Mouse (Mus musculus) thymus, postnatal 0 days (tissue): ENCODE measurements around the gene Gm29427. TPM values are rescaled to one million over a fixed set of nuclear protein-coding genes. Genes with fewer than 3 reads are reported as not detected.
A peak's percentile ranks its signal among the peaks of the same experiment; 100 is the strongest.

Source experiments
- DNase-seq: peaks from one replicate; pipeline ENCODE4 v3.0.0-alpha.2; 2015; ENCODE audit warnings: low spot score
- polyA plus RNA-seq: library from polyadenylated mRNA; unstranded; fragments of >200 nt; fragmentation: Nextera tagmentation; extraction: Ambion mirVana; gene quantifications from 2 replicates; pipeline ENCODE4 v1.2.1, GENCODE M21; 2015

Gm29427 gene
- polyA plus RNA-seq, 1 experiment from 2014 or later, result not detected

DNA sequence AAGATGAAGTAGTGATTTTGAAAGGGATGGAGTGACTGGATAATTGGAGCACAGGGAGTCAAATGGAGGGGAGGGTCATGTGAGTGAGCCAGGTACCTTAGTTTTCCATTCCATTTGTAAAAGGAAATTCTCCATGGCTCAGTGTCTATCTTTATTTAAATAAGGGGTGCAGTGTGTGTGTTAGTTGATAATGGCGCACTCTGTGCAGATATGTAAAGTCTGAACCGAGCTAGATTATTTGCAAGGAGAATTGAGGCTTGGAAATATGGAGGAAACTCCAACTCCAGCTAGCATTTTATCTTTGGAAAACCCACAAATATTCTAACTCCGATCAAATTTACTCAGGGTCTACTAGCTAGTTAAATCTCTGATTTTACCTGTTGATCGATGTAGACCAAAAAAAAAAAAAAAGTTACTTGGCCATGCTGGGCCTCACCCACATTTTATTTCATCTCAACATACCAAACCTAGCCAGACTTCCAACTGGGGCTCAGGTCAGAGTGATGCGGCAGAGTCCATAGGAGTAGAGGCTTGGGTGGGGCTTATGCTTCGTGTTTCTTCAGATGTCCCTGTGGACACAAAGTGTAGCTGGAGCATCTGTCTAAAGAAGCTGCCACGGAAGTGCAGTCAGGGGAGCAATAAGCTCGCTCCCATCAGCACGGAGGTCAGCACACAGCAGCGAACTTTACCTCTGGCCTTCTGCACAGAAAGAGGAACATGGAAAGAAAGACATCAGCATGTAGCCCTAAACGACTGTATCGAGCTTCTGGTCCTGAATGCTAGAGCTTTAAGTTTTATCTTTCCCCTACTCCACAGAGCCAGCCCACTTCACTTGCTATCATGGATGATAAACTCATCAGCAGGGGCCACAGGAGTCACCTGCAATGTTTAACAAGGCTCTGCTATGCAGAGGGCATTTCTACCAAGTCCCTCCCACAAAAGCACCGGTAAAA is 17.4 kb upstream of the Gm29427 start:
- DNase-seq, result no peak

DNA sequence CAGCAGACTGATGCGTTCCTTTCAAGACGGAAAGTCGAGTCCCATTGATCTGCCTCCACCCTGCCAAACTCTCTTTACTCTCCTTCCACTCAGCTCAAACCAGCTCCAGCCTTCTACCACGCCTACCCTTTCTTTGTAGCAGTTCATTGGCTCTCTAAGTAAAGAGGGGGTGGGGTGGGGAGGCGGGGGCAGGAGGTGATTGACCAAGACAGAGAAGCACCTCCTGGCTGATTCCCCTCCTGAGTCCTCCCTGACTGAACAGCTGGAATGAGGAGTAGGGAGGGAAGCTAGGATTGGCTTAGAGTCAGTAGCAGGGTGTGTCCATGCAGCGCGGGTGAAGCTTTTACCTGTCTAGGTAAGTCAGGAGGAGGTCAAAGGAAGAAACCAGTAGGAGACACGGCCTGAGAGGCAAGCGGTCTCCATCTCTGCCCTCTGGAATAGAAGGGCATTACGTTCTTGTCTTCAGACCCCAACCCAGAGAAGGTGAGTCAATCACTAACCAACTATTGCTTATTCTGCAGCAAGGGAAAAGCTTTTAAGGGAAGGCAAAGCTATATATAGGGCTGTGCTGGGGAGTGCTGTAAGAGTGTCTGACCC is 16.2 kb upstream of the Gm29427 start, which contains the start of gene AA986860:
Gene AA986860, plus strand, starts transcription at position 236 of the 597 bp plus-strand sequence.
- DNase-seq, result peak; percentile 14

DNA sequence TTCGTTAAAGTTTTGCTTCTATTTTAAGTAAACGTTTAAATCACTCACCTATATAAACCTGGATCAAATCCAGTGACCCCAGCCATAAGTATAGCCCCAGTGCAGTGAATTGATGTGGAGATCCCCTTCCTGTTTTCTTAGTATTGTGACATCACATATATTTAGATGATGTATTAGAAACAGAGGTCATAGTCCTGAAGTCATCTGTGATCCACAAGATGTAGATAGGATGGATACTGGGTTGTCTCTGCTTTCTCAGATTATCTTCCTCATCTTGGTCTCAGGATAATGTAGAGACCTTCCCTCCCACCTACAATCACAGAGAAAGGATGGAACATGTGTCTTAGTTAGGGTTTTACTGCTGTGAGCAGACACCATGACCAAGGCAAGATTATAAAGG is 13.6 kb upstream of the Gm29427 start, which contains the start of gene Pfkfb2:
Gene Pfkfb2, minus strand, starts transcription at position 101 of the 400 bp plus-strand sequence.
- no peak for DNase-seq

DNA sequence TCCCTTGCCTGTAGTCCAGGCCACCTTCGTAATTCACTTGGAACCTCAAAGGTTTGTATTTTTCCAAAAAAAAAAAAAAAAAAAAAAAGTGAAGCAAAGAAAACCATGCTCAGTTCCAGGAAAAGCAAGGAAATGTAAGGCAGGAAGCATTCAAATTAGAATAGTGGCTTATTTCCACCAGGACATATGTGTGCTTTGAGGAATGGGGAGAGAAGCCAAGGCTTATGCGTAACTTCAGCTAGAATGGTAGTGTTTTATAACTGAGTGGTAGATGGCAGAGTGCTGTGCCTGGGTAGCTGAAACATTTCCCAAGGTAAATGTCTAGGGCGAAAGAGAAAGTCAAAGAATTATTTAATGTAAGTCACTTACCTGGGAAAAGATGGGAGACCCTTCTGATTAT is 13.1 kb upstream of the Gm29427 start:
- DNase-seq, result no peak

DNA sequence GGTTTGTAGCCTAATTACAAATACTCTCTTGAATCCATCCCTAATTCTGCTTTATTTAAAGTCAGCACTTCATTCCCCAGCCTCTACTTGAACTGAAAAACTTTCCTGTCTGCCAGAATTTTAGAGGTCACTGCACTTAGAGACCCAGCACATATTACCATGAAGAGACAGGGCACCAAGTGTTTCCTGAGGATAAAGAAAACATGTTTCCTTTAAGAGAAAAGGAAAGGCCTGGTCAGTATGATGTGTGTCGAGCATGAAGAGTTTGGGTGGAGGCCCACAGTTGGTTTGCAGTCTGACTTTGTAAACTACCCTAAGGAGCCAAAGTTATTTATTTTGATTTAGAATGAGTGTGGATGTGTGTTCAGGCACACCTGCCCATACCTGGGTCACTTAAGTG is 12.5 kb upstream of the Gm29427 start:
- no peak for DNase-seq

- no peak for DNase-seq
Observed at GRCm38 (mm10) chr1:130726396-130726795, 10.8 kb upstream of the Gm29427 start.

- DNase-seq, result no peak
Observed at GRCm38 (mm10) chr1:130724206-130724605, 8.6 kb upstream of the Gm29427 start.

DNA sequence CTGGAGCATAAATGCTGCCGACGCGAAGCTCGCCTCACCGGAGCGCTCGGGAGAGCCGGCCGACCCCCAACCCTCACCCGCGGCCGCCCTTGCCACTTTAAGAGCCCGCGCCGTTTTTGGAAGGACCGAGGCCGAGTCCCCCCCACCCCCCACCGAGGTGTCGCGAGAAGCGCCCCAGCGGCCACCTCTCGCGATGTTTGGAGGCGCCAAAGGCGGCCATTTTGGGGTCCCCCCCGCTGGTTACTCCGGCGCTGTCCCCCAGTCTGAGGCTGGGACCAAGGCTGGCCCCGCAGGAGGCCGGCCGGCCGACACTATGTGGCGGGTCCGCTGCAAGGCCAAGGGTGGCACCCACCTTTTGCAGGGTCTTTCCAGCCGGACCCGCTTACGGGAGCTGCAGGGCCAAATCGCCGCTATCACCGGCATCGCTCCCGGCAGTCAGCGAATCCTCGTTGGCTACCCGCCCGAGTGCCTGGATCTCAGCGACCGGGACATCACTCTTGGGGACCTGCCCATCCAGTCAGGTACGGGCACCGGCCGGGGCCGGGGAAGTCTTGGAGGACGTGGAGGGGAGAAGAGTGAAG is 1.8 kb upstream of the Gm29427 start, which contains the start of gene Yod1:
Gene Yod1, plus strand, starts transcription at position 37 of the 581 bp plus-strand sequence.
- DNase-seq, result peak; percentile 94

GRCm38 (mm10) chr1:130716513-130717290 is 1.1 kb upstream of the Gm29427 start:
- peak; percentile 29 for DNase-seq

- DNase-seq, result no peak
Observed at GRCm38 (mm10) chr1:130716218-130716512, 566 bp upstream of the Gm29427 start.

DNA sequence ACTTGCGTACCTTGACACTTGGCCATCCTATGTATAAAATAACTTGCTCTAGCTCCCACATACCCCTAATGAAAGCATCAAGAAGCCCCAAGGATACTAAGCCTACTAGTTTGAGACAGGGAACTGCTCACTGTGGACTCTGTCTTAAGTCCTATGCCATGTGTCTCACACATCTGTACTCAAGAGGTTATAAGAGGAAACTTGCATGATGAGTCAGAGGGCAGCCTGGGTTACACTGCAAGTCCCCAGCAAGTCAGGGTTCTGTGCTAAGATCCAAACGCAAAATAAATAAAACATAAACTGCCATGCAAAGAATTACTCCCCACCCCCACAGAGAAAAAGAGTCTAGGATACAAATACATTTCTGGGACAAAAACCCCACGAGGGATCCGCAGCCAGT is 1.6 kb downstream of the Gm29427 start:
- no peak for DNase-seq

DNA sequence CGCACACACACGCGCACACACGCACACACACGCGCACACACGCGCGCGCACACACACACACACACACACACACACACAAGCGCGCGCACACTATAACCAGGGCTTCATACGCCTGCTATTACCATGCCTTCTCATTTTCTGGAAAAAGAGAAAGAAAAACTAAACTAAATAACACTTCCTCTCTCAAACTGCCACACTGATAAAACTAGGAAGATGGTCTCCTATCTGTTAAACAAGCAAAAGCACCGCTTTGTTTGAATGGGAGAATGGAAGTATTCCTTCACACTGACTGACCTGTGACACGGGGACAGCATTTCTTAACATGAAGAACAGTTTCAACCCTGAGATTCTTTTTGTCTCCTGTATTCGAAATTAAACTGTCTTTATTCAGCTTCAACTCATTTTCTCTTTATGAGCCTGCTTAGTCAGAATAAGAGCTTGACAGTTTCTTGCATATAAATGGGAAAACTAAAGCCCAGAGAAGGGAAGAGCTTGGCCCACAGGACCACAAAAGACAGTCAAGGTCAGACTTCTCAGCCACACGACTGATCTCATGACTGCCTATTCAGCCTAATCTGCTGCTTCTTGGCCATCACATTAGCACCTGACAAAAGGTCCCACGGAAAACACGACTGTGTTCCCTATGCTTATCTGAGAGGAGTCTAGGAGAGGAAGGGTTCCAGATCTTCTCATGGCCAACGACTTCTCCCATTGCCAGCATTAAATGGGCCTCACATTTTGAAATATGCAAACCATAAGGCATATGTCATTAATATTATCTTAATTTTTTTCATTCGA is 5.1 kb downstream of the Gm29427 start:
- DNase-seq, result no peak

- no peak for DNase-seq
Observed at GRCm38 (mm10) chr1:130703613-130704012, 12.0 kb downstream of the Gm29427 start.

DNA sequence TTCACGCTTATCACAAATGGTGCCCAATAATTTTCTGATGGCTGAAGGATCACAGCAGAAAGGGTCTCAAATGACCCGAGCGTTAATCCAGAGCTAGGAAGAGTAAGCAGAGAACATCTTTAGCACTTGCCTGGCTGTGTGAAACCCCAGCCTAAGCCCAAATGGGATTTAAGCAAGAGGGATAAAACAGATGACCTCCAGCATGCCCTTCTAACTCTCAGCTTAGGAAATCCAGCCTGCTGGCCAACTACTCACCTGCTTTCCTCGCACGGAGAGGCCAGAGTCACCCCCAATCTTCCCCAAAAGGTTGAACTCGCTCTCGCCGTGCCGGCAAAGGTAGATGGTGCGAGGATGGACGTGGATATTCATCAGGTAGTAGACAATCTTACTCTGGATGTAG is 13.6 kb downstream of the Gm29427 start:
- DNase-seq, result no peak

GRCm38 (mm10) chr1:130699937-130700633 is 15.5 kb downstream of the Gm29427 start:
- peak; percentile 61 for DNase-seq

DNA sequence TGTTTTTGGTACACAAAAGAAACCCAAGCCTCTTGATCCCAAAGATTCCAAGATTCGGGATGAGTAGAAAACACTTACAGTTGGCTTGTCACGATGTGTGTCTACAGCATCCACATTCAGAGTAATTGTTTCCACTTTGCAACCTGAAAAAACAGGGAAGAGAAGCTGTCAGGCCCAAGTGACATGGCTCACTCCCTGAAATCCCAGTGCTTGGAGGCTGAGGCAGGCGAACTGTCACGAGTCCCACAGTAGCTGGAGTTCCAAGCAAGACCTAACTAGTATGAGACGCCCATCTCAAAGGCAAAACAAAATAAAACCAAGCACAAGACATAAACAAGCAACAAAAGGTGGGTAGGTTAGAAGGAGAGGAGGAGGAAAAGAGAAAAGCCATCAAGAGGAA is 17.0 kb downstream of the Gm29427 start:
- no peak for DNase-seq

DNA sequence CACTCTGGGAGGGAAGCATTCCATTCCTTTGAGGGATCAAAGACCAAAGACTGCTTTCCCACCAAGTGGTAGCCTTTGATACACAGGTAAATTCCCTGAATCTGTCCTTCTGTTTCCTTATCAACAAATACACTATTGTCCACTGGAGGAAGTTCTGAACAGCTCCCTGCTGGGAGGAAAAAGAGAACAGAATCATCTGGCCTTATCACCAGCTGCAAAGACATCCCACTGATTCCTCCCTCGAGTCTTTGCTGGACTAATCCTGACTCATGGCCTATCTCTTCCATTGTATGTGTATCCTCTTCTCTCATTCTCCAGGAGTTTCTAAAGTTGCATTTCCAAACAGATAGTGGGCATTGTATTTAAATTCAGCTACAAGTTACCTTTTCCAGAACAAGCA is 31.7 kb downstream of the Gm29427 start:
- DNase-seq, result no peak

DNA sequence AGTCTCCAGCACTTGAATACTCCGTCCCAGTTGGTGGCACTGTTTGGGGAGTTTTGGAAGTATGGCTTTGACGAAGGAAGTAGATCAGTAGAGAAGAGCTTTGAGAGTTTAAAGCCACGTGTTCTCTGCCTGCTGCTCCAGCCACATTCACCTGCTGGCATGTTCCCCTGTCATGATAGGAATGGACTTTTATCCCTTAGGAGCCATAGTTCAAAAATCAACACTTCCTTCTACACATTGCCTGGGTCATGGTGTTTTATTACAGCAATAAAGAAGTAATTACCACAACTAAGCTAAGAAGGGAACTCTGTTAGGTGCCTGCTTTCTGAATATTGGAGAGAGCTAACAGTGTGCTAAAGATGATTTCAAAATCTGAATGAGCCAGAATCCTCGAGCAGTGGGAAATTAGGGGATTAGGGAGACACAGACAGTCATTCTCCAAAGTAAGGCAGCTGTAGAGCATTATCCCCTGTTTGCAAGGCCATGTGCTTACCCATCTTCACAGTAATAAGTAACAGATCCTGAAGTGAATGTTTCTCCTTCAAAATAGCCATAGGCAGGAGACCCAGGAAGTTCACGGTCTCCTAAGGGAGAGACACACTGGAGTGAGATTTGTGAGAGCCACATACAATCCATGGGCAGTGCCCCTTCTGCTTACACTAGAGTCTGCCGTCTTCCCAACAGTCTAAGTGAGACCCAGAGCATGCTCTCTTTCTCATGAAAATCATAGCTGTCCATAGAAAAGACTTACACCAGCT is 33.8 kb downstream of the Gm29427 start:
- no peak for DNase-seq

GRCm38 (mm10) chr1:130681075-130681474 is 34.5 kb downstream of the Gm29427 start:
- no peak for DNase-seq
